Mouse (Mus musculus): ENCODE results near the gene Tmem232.

- TF ChIP-seq CTCF (IDR thresholded peaks at IDR 0.05; ENCODE audit: low read depth, low read length) (no peak), TAL1 (conservative IDR thresholded peaks at IDR 0.05; ENCODE audit: low read depth, low read length) (no peak), GATA1 (IDR thresholded peaks at IDR 0.05; ENCODE audit: borderline replicate concordance, low read length) (no peak)
These were observed 296.9 kb downstream of the Tmem232 start for GRCm38 (mm10) chr17:65243716-65244115.
